Mouse (Mus musculus): Measurements from ENCODE around the gene Gm5148.

Gene Gm5148

GRCm38 (mm10) chr3:37724171-37724804 is at the start of gene Gm5148:
TSS of gene Gm5148 (minus strand) at chr3:37724490.
- peak; percentile 64 for DNase-seq (ENCODE audit: low spot score)

- DNase-seq (ENCODE audit: low spot score) = no peak
Observed at GRCm38 (mm10) chr3:37770951-37771350, 46.7 kb upstream of the Gm5148 start.

- DNase-seq (ENCODE audit: low spot score) = peak; percentile 41
Observed at GRCm38 (mm10) chr3:37769268-37769756, 45.0 kb upstream of the Gm5148 start.

GRCm38 (mm10) chr3:37767147-37768015 is 43.1 kb upstream of the Gm5148 start:
- no peak for DNase-seq (ENCODE audit: low spot score)

GRCm38 (mm10) chr3:37766628-37767027 is 42.3 kb upstream of the Gm5148 start:
- no peak for DNase-seq (ENCODE audit: low spot score)

- DNase-seq (ENCODE audit: low spot score) = no peak
Observed at GRCm38 (mm10) chr3:37765971-37766370, 41.7 kb upstream of the Gm5148 start.

- no peak for DNase-seq (ENCODE audit: low spot score)
Observed at GRCm38 (mm10) chr3:37765275-37765674, 41.0 kb upstream of the Gm5148 start.

GRCm38 (mm10) chr3:37762303-37762702 is 38.0 kb upstream of the Gm5148 start:
- DNase-seq (ENCODE audit: low spot score) = no peak

- DNase-seq (ENCODE audit: low spot score) = no peak
Observed at GRCm38 (mm10) chr3:37761741-37762140, 37.5 kb upstream of the Gm5148 start.

- DNase-seq (ENCODE audit: low spot score) = no peak
Observed at GRCm38 (mm10) chr3:37760866-37761265, 36.6 kb upstream of the Gm5148 start.

- no peak for DNase-seq (ENCODE audit: low spot score)
Observed at GRCm38 (mm10) chr3:37758611-37759322, 34.5 kb upstream of the Gm5148 start.

GRCm38 (mm10) chr3:37758124-37758523 is 33.8 kb upstream of the Gm5148 start:
- peak; percentile 31 for DNase-seq (ENCODE audit: low spot score)

- DNase-seq (ENCODE audit: low spot score) = no peak
Observed at GRCm38 (mm10) chr3:37757613-37758012, 33.3 kb upstream of the Gm5148 start.

GRCm38 (mm10) chr3:37756005-37756404 is 31.7 kb upstream of the Gm5148 start:
- DNase-seq (ENCODE audit: low spot score) = no peak

- DNase-seq (ENCODE audit: low spot score) = no peak
Observed at GRCm38 (mm10) chr3:37754639-37755038, 30.3 kb upstream of the Gm5148 start.

- DNase-seq (ENCODE audit: low spot score) = no peak
Observed at GRCm38 (mm10) chr3:37753148-37753547, 28.9 kb upstream of the Gm5148 start.

- DNase-seq (ENCODE audit: low spot score) = no peak
Observed at GRCm38 (mm10) chr3:37748002-37748733, 23.9 kb upstream of the Gm5148 start.

- DNase-seq (ENCODE audit: low spot score) = no peak
Observed at GRCm38 (mm10) chr3:37747258-37748001, 23.1 kb upstream of the Gm5148 start.

GRCm38 (mm10) chr3:37744050-37744449 is 19.8 kb upstream of the Gm5148 start:
- no peak for DNase-seq (ENCODE audit: low spot score)

GRCm38 (mm10) chr3:37739996-37740395 is 15.7 kb upstream of the Gm5148 start:
- DNase-seq (ENCODE audit: low spot score) = no peak

Data from testis, postnatal 14 days (tissue).